Mouse (Mus musculus) forebrain, embryonic 14.5 days (tissue): Measurements from ENCODE around the gene Ninj2. TPM values are rescaled to one million over a fixed set of nuclear protein-coding genes. Genes with fewer than 3 reads are reported as not detected.

Source experiments
- polyA plus RNA-seq: library from polyadenylated mRNA; unstranded; fragments of >200 nt; fragmentation: Nextera tagmentation; extraction: Ambion mirVana; gene quantifications from 2 replicates; pipeline ENCODE4 v1.2.1, GENCODE M21; 2014

The Ninj2 gene
- polyA plus RNA-seq, 1 experiment from 2014 or later = not detected

Other genes starting within 250 kb of the Ninj2 start
- 28.1 and 37.7 TPM in 2 replicates for gene Erc1, start 245.2 kb upstream of the Ninj2 start, polyA plus RNA-seq
- 21.8 and 22.4 TPM in 2 replicates for gene Rad52, start 190.7 kb upstream of the Ninj2 start, polyA plus RNA-seq
- 37.9 and 38.0 TPM in 2 replicates for gene Wnk1, start 54.7 kb upstream of the Ninj2 start, polyA plus RNA-seq
- not detected in 2 replicates for gene D330020A13Rik, start 201.0 kb downstream of the Ninj2 start, polyA plus RNA-seq
- gene B4galnt3, start 201.2 kb downstream of the Ninj2 start, polyA plus RNA-seq = not detected in 2 replicates